Mouse (Mus musculus) CD4-positive naive resting alpha-beta T cell, adult 76 days (primary cell): ENCODE results near the gene Bbip1. TPM values are rescaled to one million over a fixed set of nuclear protein-coding genes. Genes with fewer than 3 reads are reported as not detected.

ENCODE experiments used
- total RNA-seq: library from RNA; stranded (reverse); gene quantifications from one replicate; pipeline ENCODE4 v1.2.4, GENCODE M21; 2023

Gene Bbip1
- 35.6 TPM for total RNA-seq

DNA sequence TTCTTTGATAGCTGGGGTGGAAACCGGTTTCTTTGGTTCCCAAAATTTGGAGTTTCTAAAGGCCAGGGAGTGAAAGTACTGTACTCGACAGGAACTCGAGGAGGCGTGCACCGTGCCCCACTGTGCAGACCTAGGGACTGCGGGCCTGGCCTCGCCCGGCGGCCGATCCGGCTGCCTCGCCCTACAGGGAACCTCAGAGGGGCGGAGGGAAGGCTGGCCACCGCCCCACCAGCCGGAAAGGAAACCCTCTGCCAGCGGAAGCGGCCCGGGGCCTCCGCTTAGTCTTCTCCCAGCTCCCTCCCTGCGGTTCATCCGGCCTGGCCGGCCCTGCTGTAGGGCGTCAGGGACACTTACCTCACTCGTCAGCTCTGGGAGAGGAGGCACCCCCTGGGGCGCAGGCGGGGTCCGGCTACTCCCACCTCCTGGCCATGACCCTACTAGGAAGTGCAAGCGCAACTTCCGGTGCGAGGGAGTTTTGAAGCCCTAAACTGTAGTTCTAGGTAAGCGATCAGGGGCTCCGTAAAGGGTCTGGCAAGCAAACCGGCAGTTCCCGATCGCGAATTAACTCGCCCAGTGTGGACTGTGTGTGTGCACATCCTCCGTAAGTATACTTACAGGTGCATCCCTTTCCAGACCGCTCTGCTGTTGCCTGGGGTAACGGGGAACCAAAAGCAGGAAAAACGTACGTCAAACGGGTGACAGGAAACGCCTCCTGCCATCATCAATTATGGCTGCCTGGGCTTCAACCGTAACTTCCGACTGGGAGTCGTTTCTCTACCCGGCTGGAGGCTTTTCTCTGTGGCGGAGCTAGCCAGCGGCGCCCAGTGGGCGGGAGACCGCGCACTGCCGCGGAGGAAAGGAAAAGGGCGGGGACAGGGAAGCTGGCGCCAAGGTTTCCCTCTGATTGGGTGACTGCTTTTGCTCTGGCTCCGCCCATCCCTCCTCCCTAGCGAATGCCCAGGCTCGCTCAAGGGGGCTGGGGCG is at the start of gene Bbip1, which contains the start of gene Shoc2:
TSS of gene Bbip1 (minus strand) at position 826 of the 984 bp plus-strand sequence.
TSS of gene Shoc2 (plus strand) at position 505 of the 984 bp plus-strand sequence.

GRCm38 (mm10) chr19:53892061-53892460 is 52.4 kb downstream of the Bbip1 start, which contains the start of gene Pdcd4:
Gene Pdcd4 (plus strand): TSS chr19:53892231.

Other genes starting within 250 kb of the Bbip1 start
- 370 TPM for gene Pdcd4, start 52.4 kb downstream of the Bbip1 start, total RNA-seq
- 51.3 TPM for gene Shoc2, start 321 bp downstream of the Bbip1 start, total RNA-seq
- 1.4 TPM for gene Adra2a, start 99.5 kb upstream of the Bbip1 start, total RNA-seq